In the genomic region with DNA sequence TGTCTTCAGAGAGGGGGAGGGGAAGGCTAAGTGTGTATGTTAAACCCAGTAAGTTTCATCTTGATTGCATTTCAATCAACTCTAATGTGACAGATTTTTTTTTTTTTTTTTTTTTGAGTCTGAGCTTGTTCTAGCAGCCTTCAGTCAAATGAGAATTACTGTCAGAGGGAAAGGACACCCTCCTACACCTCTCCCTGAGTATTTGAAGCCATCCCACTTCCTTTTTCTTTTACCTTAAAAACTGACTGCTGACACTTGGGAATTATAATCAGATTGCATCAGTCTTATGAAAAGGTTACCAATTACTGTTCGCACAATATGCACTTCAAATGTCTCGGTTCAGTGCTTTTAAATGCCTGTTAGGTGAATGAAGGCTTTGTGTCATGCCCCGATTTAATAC, we compare ENCODE assay signal across 21 mouse cellular contexts.
"Had no signal": no experiment of that assay in that cellular context is flagged by ENCODE, and none has a peak within 500 bp of the region (broad histone marks: within the 10 kb centered on the region; RNA-seq: fewer than 3 reads in every experiment).

No protein-coding gene starts in this region.

- H3K4me1 ChIP-seq: kidney, embryonic 15.5 days; limb, embryonic 10.5 days; limb, embryonic 13.5 days; liver, embryonic 12.5 days; liver, embryonic 15.5 days; lung, embryonic 15.5 days; midbrain, embryonic 10.5 days; neural tube, embryonic 12.5 days had no signal

- ATAC-seq: liver, embryonic 12.5 days; midbrain, embryonic 13.5 days had no signal

- H3K27ac ChIP-seq: limb, embryonic 10.5 days; limb, embryonic 13.5 days; liver, embryonic 12.5 days; liver, embryonic 15.5 days; lung, embryonic 15.5 days; midbrain, embryonic 10.5 days; midbrain, embryonic 13.5 days; neural tube, embryonic 12.5 days; neural tube, embryonic 15.5 days had no signal

- H3K4me2 ChIP-seq: kidney, embryonic 15.5 days; limb, embryonic 13.5 days; liver, embryonic 12.5 days; liver, embryonic 15.5 days; lung, embryonic 15.5 days; midbrain, embryonic 13.5 days; neural tube, embryonic 12.5 days; neural tube, embryonic 15.5 days had no signal

- DNase-seq: kidney, adult 8-10 months; kidney, postnatal 10 days; kidney, postnatal 36 days; liver; lung, adult 18-20 months; lung, postnatal 10 days; lung, postnatal 36 days; thymus, adult 2 months; thymus, postnatal 14 days; thymus, postnatal 4 days had no signal

- H3K27me3 ChIP-seq: kidney, embryonic 15.5 days; limb, embryonic 13.5 days; liver, embryonic 12.5 days; liver, embryonic 15.5 days; lung, embryonic 15.5 days; midbrain, embryonic 13.5 days; neural tube, embryonic 12.5 days; neural tube, embryonic 15.5 days had no signal

- H3K4me3 ChIP-seq: kidney, embryonic 15.5 days; limb, embryonic 10.5 days; limb, embryonic 13.5 days; liver, embryonic 12.5 days; liver, embryonic 15.5 days; lung, embryonic 15.5 days; megakaryocyte, embryonic 14.5 days; midbrain, embryonic 10.5 days; midbrain, embryonic 13.5 days; neural tube, embryonic 12.5 days; neural tube, embryonic 15.5 days had no signal

- H3K9me3 ChIP-seq: limb, embryonic 10.5 days; limb, embryonic 13.5 days; liver, embryonic 12.5 days; liver, embryonic 15.5 days; lung, embryonic 15.5 days; midbrain, embryonic 13.5 days; neural tube, embryonic 12.5 days; neural tube, embryonic 15.5 days had no signal

- H3K9ac ChIP-seq: kidney, embryonic 15.5 days; limb, embryonic 13.5 days; liver, embryonic 12.5 days; liver, embryonic 15.5 days; lung, embryonic 15.5 days; midbrain, embryonic 13.5 days; neural tube, embryonic 12.5 days; neural tube, embryonic 15.5 days had no signal
